Mouse (Mus musculus): ENCODE data around the gene Gm10638. TPM values are rescaled to one million over a fixed set of nuclear protein-coding genes. Genes with fewer than 3 reads are reported as not detected.

Gene Gm10638
- polyA plus RNA-seq, 1 experiment from 2014 or later, result 9.3 TPM

DNA sequence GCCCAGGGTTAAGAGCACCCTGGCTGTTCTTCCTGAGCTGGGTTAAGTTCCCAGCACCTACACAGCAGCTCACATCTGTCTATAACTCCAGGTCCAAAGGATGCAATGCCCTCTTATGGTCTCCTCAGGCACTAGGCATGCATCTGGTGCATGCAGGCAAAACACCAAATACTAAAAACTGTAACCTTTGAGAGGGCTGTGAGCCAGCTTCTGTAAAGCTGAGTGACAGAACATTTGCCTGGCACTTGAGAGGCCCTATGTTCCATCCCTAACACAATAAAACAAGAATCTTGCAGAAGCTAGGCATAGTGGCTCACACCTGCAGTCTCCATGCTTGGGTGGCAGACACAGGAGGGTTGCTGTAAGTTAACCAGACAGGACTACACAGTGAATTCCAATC, 3.9 kb upstream of the Gm10638 start:
- no peak for ATAC-seq (ENCODE audit: insufficient number of reproducible peaks, insufficient read depth, low FRiP score, low TSS enrichment, low read depth)
- Histone ChIP-seq H3K4me1 (replicated peaks) (peaks cover 20% of the 10 kb centered on the region), H3K4me2 (no peak overlapping the region), H3K4me3 (replicated peaks) (no peak overlapping the region), H3K27me3 (no peaks in the 10 kb centered on the region), H3K36me3 (no peaks in the 10 kb centered on the region), H3K27ac (no peak overlapping the region), H3K9ac (replicated peaks) (no peak overlapping the region), H3K9me3 (no peaks in the 10 kb centered on the region)

DNA sequence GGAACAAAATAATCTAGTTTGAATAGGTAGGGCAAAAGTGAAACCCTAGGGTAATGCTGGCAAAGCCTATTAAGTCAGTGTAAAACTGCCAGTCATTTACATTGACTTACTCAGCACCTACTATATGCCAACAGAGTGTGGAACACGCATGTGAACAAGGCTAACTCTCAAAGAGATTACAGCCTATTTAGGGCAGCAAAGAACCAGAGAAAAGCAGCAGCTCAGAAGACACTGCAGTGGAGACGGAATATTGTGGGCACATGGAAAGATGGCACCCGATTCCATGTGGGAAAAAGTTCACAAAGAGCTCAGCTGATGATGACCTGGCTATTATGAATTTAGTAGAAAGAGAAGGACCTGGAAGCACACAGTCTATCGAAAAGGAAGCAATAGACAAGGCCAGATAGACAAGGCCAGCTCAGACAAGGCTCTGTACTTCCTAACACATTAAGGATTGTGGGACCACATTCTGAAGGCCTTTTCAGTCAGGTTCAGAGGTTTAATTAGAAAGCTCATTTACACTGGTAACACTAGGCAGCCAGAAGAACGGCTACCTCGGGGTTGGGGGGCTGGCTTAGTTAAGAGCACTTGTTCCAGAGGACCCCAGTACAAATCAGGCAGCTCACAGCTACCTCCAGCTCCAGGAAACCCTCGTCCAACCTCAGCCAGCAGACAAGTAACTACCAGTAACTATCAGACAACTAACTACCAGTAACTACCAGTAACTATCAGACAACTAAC, 2.7 kb upstream of the Gm10638 start:
- WGBS, result 81% methylated on average over 7 of the region's 7 CpGs
- H3K4me3 ChIP-seq (replicated peaks), result no peak overlapping the region
- no peak for ATAC-seq (ENCODE audit: insufficient number of reproducible peaks, insufficient read depth, low FRiP score, low TSS enrichment, low read depth)

GRCm38 (mm10) chr8:86744313-86745220, 932 bp upstream of the Gm10638 start:
- H3K9me3 ChIP-seq, result no peaks in the 10 kb centered on the region
- no peaks in the 10 kb centered on the region for H3K27me3 ChIP-seq
- H3K9ac ChIP-seq (replicated peaks), result peak overlapping the region; percentile 99
- no peak for ATAC-seq (ENCODE audit: insufficient number of reproducible peaks, insufficient read depth, low FRiP score, low TSS enrichment, low read depth)
- H3K36me3 ChIP-seq, result no peaks in the 10 kb centered on the region
- H3K27ac ChIP-seq, result peak overlapping the region; percentile 98
- 5% methylated on average over 18 of the region's 18 CpGs for WGBS
- H3K4me2 ChIP-seq, result peak overlapping the region; percentile 60
- H3K4me3 ChIP-seq (replicated peaks), result peak overlapping the region; percentile 90
- peaks cover 25% of the 10 kb centered on the region for H3K4me1 ChIP-seq (replicated peaks)

More for the DNA sequence above, 2.7 kb upstream of the Gm10638 start:
- Histone ChIP-seq H3K4me1 (replicated peaks) (peaks cover 25% of the 10 kb centered on the region), H3K27me3 (no peaks in the 10 kb centered on the region), H3K27ac (no peak overlapping the region), H3K9ac (replicated peaks) (no peak overlapping the region), H3K9me3 (no peaks in the 10 kb centered on the region), H3K4me2 (no peak overlapping the region), H3K36me3 (no peaks in the 10 kb centered on the region)

DNA sequence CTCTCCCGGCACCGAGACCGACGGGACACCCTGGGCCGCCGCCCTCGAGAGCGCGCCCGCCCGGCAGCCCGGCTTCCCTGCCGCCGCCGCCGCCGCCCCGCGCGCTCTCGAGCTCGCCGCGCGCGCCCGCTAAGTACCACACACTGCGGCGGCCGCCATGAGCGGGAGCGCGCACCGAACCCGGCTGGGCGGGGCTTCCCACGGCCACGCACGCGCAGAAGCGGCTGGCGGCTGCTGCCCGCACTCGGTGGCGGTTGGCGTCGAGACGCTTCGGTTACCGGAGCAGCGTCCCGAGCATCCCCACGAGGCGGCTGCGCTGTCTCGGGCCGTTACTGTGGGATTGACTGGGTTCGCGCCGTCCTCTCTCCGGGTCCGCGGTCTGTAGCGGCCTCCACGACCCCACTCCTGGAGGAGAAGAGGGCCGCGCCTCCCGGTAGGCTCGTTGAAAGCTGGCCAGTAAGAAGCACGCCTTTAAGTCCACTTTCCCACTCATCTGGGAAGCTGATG, 489 bp downstream of the Gm10638 start:
- peak overlapping the region; percentile 98 for H3K27ac ChIP-seq
- H3K4me1 ChIP-seq (replicated peaks), result peaks cover 25% of the 10 kb centered on the region
- peak overlapping the region; percentile 90 for H3K4me3 ChIP-seq (replicated peaks)
- H3K9me3 ChIP-seq, result no peaks in the 10 kb centered on the region
- H3K27me3 ChIP-seq, result no peaks in the 10 kb centered on the region
- peak overlapping the region; percentile 78 for H3K4me2 ChIP-seq
- under 1% methylated on average over 63 of the region's 70 CpGs for WGBS
- H3K9ac ChIP-seq (replicated peaks), result peak overlapping the region; percentile 99
- ATAC-seq (ENCODE audit: insufficient number of reproducible peaks, insufficient read depth, low FRiP score, low TSS enrichment, low read depth), result peak; percentile 84
- no peaks in the 10 kb centered on the region for H3K36me3 ChIP-seq

- Histone ChIP-seq H3K36me3 (no peaks in the 10 kb centered on the region), H3K27me3 (no peaks in the 10 kb centered on the region), H3K9ac (replicated peaks) (peak overlapping the region; percentile 99), H3K27ac (peak overlapping the region; percentile 98; the same call in 1 of the 2 replicates), H3K4me3 (replicated peaks) (peak overlapping the region; percentile 90), H3K4me2 (peak overlapping the region; percentile 78), H3K9me3 (no peaks in the 10 kb centered on the region), H3K4me1 (replicated peaks) (peaks cover 25% of the 10 kb centered on the region)
- no peak for ATAC-seq (ENCODE audit: insufficient number of reproducible peaks, insufficient read depth, low FRiP score, low TSS enrichment, low read depth)
- whole genome bisulfite sequencing, result 3% methylated on average over 11 of the region's 11 CpGs
These were observed 1.0 kb downstream of the Gm10638 start for GRCm38 (mm10) chr8:86746511-86746910.

- H3K4me2 ChIP-seq, result no peak overlapping the region
- H3K9ac ChIP-seq (replicated peaks), result no peak overlapping the region
- H3K27ac ChIP-seq, result no peak overlapping the region
- no peaks in the 10 kb centered on the region for H3K27me3 ChIP-seq
- peaks cover 5% of the 10 kb centered on the region; the same call in 1 of the 2 replicates for H3K4me1 ChIP-seq (replicated peaks)
- no peaks in the 10 kb centered on the region for H3K36me3 ChIP-seq
- 22% methylated on average over 2 of the region's 2 CpGs for WGBS
- H3K9me3 ChIP-seq, result no peaks in the 10 kb centered on the region
- H3K4me3 ChIP-seq (replicated peaks), result no peak overlapping the region
- ATAC-seq (ENCODE audit: insufficient number of reproducible peaks, insufficient read depth, low FRiP score, low TSS enrichment, low read depth), result no peak
These were observed 4.3 kb downstream of the Gm10638 start for GRCm38 (mm10) chr8:86749842-86750241.

DNA sequence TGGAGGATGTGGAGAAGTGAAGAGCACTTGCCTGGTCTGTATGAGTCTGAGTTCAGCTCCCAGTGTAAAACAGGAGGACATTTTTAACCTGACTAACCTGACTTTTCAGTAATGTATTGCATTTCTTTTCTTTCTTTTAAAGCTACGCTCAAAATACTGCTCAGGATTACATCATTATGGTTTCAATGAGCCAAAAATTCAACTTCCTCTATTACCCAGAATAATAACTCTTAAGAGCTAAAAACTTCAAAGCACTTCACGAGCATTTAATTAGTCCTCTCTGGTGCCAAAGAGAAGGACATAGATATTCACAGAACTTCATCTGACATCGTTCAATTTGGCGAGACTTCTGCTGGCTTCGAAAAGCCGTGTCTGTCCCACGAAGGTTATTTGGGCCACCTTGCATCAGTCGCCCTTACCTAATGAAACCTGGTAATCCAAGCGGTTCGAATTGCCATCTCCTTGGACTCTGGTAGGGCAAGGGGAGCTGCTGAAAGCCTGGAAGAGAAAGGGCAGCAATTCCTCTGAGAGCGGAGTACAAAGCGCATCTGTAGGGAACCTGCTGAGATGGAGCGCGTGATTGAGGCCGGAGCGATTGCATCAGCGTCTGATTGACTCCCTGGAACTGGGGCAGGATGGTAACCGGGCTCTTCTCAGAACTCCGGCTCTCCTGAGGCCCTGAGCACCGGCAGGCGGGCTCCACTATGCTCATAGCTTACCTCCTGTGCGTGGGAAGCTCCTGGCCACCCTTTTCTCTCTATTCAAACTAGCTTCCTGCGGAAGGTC, 11.6 kb downstream of the Gm10638 start:
- peak overlapping the region; percentile 18; the same call in 1 of the 2 replicates for H3K4me2 ChIP-seq
- no peak overlapping the region for H3K27ac ChIP-seq
- H3K9ac ChIP-seq (replicated peaks), result no peak overlapping the region
- no peaks in the 10 kb centered on the region for H3K36me3 ChIP-seq
- H3K9me3 ChIP-seq, result no peaks in the 10 kb centered on the region
- peaks cover 3% of the 10 kb centered on the region for H3K27me3 ChIP-seq
- H3K4me3 ChIP-seq (replicated peaks), result no peak overlapping the region
- H3K4me1 ChIP-seq (replicated peaks), result no peaks in the 10 kb centered on the region; the same call in 1 of the 2 replicates
- 28% methylated on average over 23 of the region's 23 CpGs for WGBS
- ATAC-seq (ENCODE audit: insufficient number of reproducible peaks, insufficient read depth, low FRiP score, low TSS enrichment, low read depth), result no peak

GRCm38 (mm10) chr8:86758651-86759050, 13.2 kb downstream of the Gm10638 start:
- Histone ChIP-seq H3K9me3 (no peaks in the 10 kb centered on the region), H3K4me2 (no peak overlapping the region), H3K27me3 (peaks cover 3% of the 10 kb centered on the region), H3K27ac (no peak overlapping the region), H3K4me3 (replicated peaks) (no peak overlapping the region), H3K4me1 (replicated peaks) (no peaks in the 10 kb centered on the region; the same call in 1 of the 2 replicates), H3K36me3 (no peaks in the 10 kb centered on the region), H3K9ac (replicated peaks) (no peak overlapping the region)
- 77% methylated on average over 3 of the region's 3 CpGs for WGBS
- ATAC-seq (ENCODE audit: insufficient number of reproducible peaks, insufficient read depth, low FRiP score, low TSS enrichment, low read depth), result no peak

DNA sequence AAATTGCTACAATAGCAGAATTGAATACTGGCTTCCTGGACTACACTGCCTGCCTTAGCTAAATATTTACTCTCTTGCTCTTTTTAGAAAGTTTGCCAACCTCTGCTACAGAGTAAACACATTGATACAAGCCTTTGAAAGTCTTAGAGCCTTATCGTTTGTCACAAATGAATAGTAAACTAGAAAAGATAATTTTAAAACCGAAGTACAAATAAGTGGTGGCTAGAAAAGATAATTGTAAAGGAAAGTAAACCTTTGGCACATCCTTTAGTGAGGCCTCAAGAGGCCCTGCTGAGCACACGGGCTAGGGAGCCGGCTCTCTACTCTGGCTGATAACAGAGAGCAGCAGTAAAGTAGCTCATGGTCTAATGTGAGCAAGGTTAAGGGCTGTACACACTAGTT, 13.6 kb downstream of the Gm10638 start:
- no peaks in the 10 kb centered on the region for H3K9me3 ChIP-seq
- H3K4me1 ChIP-seq (replicated peaks), result no peaks in the 10 kb centered on the region; the same call in 1 of the 2 replicates
- H3K36me3 ChIP-seq, result no peaks in the 10 kb centered on the region
- no peak overlapping the region for H3K4me3 ChIP-seq (replicated peaks)
- no peak overlapping the region for H3K27ac ChIP-seq
- peaks cover 3% of the 10 kb centered on the region for H3K27me3 ChIP-seq
- no peak overlapping the region for H3K4me2 ChIP-seq
- WGBS, result 82% methylated on average over 4 of the region's 4 CpGs
- H3K9ac ChIP-seq (replicated peaks), result no peak overlapping the region
- no peak for ATAC-seq (ENCODE audit: insufficient number of reproducible peaks, insufficient read depth, low FRiP score, low TSS enrichment, low read depth)

DNA sequence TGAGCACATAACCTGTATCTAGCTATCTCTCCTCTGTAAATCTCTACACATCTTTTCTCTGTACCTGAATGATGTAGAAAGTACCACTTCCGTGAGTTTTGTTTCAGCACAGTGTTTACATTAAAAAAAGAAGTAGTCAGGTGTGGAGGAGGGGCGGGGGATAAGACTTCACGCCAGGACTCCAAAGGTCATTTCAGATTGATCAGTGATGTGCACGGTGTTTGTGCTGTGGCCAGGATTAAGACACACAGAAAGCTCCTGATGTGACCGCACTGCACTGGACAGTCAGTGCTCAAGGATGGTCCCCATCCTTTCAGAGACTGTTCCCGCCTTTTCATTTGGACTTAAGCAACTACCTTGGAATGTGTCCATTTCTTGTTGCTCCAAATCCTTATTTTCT, 15.2 kb downstream of the Gm10638 start:
- no peaks in the 10 kb centered on the region; the same call in 1 of the 2 replicates for H3K4me1 ChIP-seq (replicated peaks)
- ATAC-seq (ENCODE audit: insufficient number of reproducible peaks, insufficient read depth, low FRiP score, low TSS enrichment, low read depth), result no peak
- H3K9ac ChIP-seq (replicated peaks), result no peak overlapping the region
- WGBS, result 85% methylated on average over 6 of the region's 6 CpGs
- H3K9me3 ChIP-seq, result no peaks in the 10 kb centered on the region
- no peak overlapping the region for H3K4me2 ChIP-seq
- peaks cover 3% of the 10 kb centered on the region for H3K27me3 ChIP-seq
- no peak overlapping the region for H3K27ac ChIP-seq
- no peak overlapping the region for H3K4me3 ChIP-seq (replicated peaks)
- H3K36me3 ChIP-seq, result no peaks in the 10 kb centered on the region
